Mouse (Mus musculus) forebrain, postnatal 0 days (tissue): ENCODE results near the gene Tfap2a. TPM values are rescaled to one million over a fixed set of nuclear protein-coding genes. Genes with fewer than 3 reads are reported as not detected.
A peak's percentile ranks its signal among the peaks of the same experiment; 100 is the strongest.

ENCODE experiments used
- ATAC-seq: fragments of 200-750 bp; cut with Nextera tagmentation; 2 replicates; pipeline ENCODE4 v1.8.0; 2017; ENCODE audit warnings: mild to moderate bottlenecking, moderate library complexity
- DNase-seq: peaks from one replicate; pipeline ENCODE4 v3.0.0-alpha.2; 2015
- H3K27ac ChIP-seq: fragments of 300-500 bp; sonication (generic); 2 replicates; pipeline ENCODE4 v1.5.1; 2014; ENCODE audit warnings: low read depth, mild to moderate bottlenecking, antibody characterized with exemption, low read length, moderate library complexity, mixed read lengths
- H3K27me3 ChIP-seq: fragments of 300-500 bp; sonication (generic); 2 replicates; pipeline ENCODE4 v1.6.1; 2014; ENCODE audit warnings: mild to moderate bottlenecking, low read length, mixed read lengths; ENCODE audit not compliant: insufficient read depth
- H3K36me3 ChIP-seq: fragments of 300-500 bp; sonication (generic); 2 replicates; pipeline ENCODE4 v1.6.1; 2014; ENCODE audit warnings: mild to moderate bottlenecking, moderate library complexity; ENCODE audit not compliant: insufficient read depth
- H3K4me1 ChIP-seq: fragments of 300-500 bp; sonication (generic); 2 replicates; pipeline ENCODE4 v1.6.1; 2014; ENCODE audit warnings: antibody characterized with exemption; ENCODE audit not compliant: insufficient read depth
- H3K4me2 ChIP-seq: fragments of 300-500 bp; sonication (generic); 2 replicates; pipeline ENCODE4 v1.6.1; 2014; ENCODE audit warnings: low read depth, mild to moderate bottlenecking, moderate library complexity
- H3K4me3 ChIP-seq: fragments of 300-500 bp; sonication (generic); 2 replicates; pipeline ENCODE4 v1.5.1; 2014; ENCODE audit warnings: low read depth, low read length, mixed read lengths
- H3K9ac ChIP-seq: fragments of 300-500 bp; sonication (generic); 2 replicates; pipeline ENCODE4 v1.6.1; 2014; ENCODE audit warnings: mild to moderate bottlenecking
- H3K9me3 ChIP-seq: fragments of 300-500 bp; sonication (generic); 2 replicates; pipeline ENCODE4 v1.6.1; 2016; ENCODE audit warnings: low read length
- CTCF ChIP-seq: sonication (generic); IDR thresholded peaks from 2 replicates; pipeline ENCODE4 v1.5.1; 2016; ENCODE audit warnings: antibody characterized with exemption, control low read depth, low read depth
- WGBS: fragments of 180-500 bp; shearing (Covaris S2); extraction: QIAGEN DNeasy Blood & Tissue Kit; methylation state at CpG from one replicate; pipeline ENCODE4 v1.1.7; 2014; 5-methylcytosine and 5-hydroxymethylcytosine counted together
- polyA plus RNA-seq: library from polyadenylated mRNA; unstranded; fragments of >200 nt; fragmentation: Nextera tagmentation; extraction: Ambion mirVana; gene quantifications from 2 replicates; pipeline ENCODE4 v1.2.1, GENCODE M21; 2015
- total RNA-seq: library from RNA; depleted of rRNA; stranded (reverse); fragments of >200 nt; gene quantifications from 2 replicates; pipeline ENCODE4 v1.2.3, GENCODE M21; 2014

The Tfap2a gene
- total and polyA plus RNA-seq, 2 experiments from 2014 or later: 0.18 TPM; not detected in 1

DNA sequence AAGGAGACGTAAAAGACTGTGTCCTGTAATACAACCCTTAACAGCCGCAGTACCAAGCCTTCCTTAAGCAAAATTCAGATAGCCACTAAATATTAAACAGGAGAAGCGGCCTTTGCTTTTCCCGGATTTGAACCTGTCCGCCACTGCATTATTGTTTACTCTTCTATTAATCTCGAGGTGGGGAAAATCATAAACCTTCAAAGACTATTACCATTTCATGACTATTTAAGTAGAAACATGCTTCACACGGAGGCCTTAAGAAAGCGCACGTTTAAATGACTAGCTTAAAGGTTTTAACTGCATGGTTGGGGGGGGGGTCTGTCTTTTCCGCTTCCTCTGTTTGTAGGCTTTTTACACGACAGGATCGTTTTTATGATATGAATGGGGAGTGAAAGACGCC is 9.1 kb downstream of the Tfap2a start:
- Histone ChIP-seq H3K36me3 (no peaks in the 10 kb centered on the region), H3K4me1 (peaks cover 3% of the 10 kb centered on the region; the same call in 1 of the 2 replicates), H3K9me3 (no peaks in the 10 kb centered on the region), H3K4me2 (no peak overlapping the region), H3K9ac (no peak overlapping the region), H3K4me3 (no peak overlapping the region), H3K27ac (no peak overlapping the region), H3K27me3 (peaks cover 56% of the 10 kb centered on the region)
- no peak for TF ChIP-seq CTCF
- DNase-seq: peak; percentile 66
- 1% methylated on average over 13 of the region's 13 CpGs for WGBS
- ATAC-seq: no peak

DNA sequence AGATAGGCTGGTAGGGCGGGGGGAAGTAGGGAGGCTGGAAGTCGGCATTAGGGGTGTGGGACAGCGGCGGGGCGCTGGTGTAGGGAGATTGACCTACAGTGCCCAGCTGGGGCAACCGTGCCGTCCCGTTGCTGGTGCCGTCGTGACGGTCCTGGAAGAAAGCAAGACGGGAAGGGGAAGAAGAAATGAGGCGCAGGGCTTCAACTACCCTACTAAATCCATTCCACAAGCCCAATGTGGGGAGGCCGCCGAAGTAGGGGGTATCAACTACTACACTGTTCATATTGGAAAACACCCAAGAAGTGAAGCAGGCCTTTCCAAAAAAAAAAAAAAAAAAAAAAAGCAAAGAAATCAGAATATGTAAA is 9.6 kb downstream of the Tfap2a start:
- ATAC-seq: no peak
- Histone ChIP-seq H3K36me3 (no peaks in the 10 kb centered on the region), H3K4me3 (no peak overlapping the region), H3K27me3 (peaks cover 58% of the 10 kb centered on the region), H3K27ac (no peak overlapping the region), H3K4me1 (peaks cover 3% of the 10 kb centered on the region; the same call in 1 of the 2 replicates), H3K9me3 (no peaks in the 10 kb centered on the region), H3K4me2 (no peak overlapping the region), H3K9ac (no peak overlapping the region)
- TF ChIP-seq CTCF: no peak
- WGBS: 3% methylated on average over 15 of the region's 15 CpGs
- DNase-seq: no peak

DNA sequence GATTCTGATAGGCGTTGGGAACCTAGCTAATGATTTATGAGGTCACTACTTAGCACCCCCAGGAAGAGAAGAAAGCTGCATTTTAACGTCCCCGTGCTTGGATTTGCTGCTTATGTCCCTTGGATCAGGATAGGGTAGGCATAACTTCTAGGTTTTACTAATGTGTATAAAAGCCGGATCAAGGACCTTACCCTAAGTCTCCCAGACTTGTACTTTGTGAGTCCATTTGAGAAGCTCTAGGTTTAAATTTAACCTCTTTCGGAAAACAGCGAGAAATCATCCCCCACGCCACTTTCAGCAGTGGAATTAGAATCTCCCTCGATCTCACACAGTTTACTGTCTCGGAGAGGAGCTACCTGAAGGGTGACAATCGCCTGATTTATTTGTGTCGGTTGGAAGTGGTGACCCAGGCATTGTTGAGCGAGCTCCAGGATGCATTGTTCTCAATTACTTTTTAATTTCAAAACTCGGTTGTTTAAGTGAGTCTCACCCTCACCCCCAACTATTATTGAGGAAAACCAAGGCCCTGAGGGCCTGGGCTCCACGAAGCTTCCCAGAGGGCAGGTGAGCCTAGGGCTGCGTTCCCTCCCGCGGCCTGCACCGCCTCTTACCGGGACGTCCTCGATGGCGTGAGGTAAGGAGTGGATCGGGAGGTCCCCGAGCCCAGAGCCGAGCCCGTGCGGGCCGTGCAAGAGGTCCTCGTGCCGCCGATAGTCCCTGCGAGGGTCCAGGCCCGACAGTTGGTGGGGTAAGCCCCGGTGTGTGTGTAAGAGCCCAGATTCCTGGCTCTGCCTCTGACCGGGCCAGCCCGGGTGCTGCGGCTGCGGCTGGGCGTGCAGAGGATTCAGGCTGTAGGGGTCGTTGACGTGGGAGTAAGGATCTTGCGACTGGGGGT is 10.2 kb downstream of the Tfap2a start:
- Histone ChIP-seq H3K36me3 (no peaks in the 10 kb centered on the region), H3K4me2 (0 out of 2 replicates have a peak overlapping the region, but pooled peaks have one; percentile 1), H3K9ac (no peak overlapping the region), H3K9me3 (no peaks in the 10 kb centered on the region), H3K4me1 (peaks cover 3% of the 10 kb centered on the region; the same call in 1 of the 2 replicates), H3K27ac (no peak overlapping the region), H3K27me3 (peaks cover 59% of the 10 kb centered on the region), H3K4me3 (no peak overlapping the region)
- ATAC-seq (no peak), DNase-seq (peak; percentile 50)
- WGBS: 2% methylated on average over 42 of the region's 42 CpGs
- TF ChIP-seq CTCF: no peak

DNA sequence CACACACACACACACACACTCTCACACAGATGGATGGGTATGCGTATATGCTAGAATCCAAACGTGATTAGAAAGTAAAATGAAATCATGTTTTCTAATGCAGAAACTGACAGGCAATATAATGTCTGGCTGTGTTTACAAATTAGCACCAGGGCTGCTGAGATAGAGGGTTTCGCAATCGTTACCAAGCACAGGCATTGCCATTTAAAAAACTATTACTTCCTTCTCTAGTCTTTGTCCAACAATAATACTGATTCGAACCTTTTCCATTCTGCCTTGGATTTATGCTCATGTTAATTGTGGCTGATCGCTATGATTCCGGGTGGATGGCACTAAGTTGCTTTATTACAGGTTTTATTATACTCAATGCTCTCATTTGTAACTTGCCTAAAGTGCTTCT is 12.3 kb downstream of the Tfap2a start:
- DNase-seq (no peak), ATAC-seq (no peak)
- Histone ChIP-seq H3K36me3 (no peaks in the 10 kb centered on the region), H3K4me3 (no peak overlapping the region), H3K9me3 (no peaks in the 10 kb centered on the region), H3K4me1 (peaks cover 7% of the 10 kb centered on the region; the same call in 1 of the 2 replicates), H3K9ac (no peak overlapping the region), H3K4me2 (no peak overlapping the region), H3K27ac (no peak overlapping the region), H3K27me3 (peaks cover 64% of the 10 kb centered on the region)
- 9% methylated on average over 7 of the region's 7 CpGs for WGBS
- TF ChIP-seq CTCF: no peak

DNA sequence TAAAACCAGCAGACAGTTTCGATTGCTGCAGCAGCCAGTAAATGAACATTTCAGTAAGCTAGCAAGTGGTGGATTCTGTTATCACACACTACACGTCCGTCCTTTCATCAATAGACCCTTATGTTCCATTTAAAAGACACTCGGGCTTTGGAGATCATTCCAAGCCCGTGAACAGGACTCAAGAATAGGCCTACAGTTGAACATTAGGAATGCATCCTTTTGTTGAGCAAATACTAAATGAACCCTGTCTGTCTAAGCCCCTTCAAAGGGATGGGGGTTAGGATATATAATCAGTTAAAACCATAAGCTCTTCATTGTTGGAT is 14.6 kb downstream of the Tfap2a start:
- Histone ChIP-seq H3K4me3 (no peak overlapping the region), H3K27me3 (peaks cover 83% of the 10 kb centered on the region), H3K9ac (no peak overlapping the region), H3K27ac (no peak overlapping the region), H3K4me2 (peak overlapping the region; percentile 80), H3K36me3 (no peaks in the 10 kb centered on the region), H3K9me3 (no peaks in the 10 kb centered on the region), H3K4me1 (0 out of 2 replicates have a peak, but pooled peaks cover 4% of the 10 kb centered on the region)
- no peak for TF ChIP-seq CTCF
- 7% methylated on average over 5 of the region's 5 CpGs for WGBS
- DNase-seq: peak; percentile 67
- no peak for ATAC-seq

- WGBS: under 1% methylated on average over 70 of the region's 70 CpGs
- peak; percentile 97 for DNase-seq
- Histone ChIP-seq H3K4me2 (peak overlapping the region; percentile 80), H3K9ac (peak overlapping the region; percentile 49), H3K4me3 (peak overlapping the region; percentile 57), H3K36me3 (no peaks in the 10 kb centered on the region), H3K4me1 (0 out of 2 replicates have a peak, but pooled peaks cover 4% of the 10 kb centered on the region), H3K27me3 (peaks cover 83% of the 10 kb centered on the region), H3K9me3 (no peaks in the 10 kb centered on the region), H3K27ac (no peak overlapping the region)
- peak; percentile 74 for TF ChIP-seq CTCF
- ATAC-seq: peak; percentile 97
These were observed 15.2 kb downstream of the Tfap2a start for GRCm38 (mm10) chr13:40722741-40723597.

GRCm38 (mm10) chr13:40719741-40720082 is 18.5 kb downstream of the Tfap2a start:
- Histone ChIP-seq H3K9ac (no peak overlapping the region), H3K4me3 (no peak overlapping the region), H3K4me1 (0 out of 2 replicates have a peak, but pooled peaks cover 4% of the 10 kb centered on the region), H3K27me3 (peaks cover 91% of the 10 kb centered on the region), H3K27ac (no peak overlapping the region), H3K4me2 (no peak overlapping the region), H3K36me3 (no peaks in the 10 kb centered on the region), H3K9me3 (no peaks in the 10 kb centered on the region)
- WGBS: 20% methylated on average over 9 of the region's 9 CpGs
- ATAC-seq: no peak
- no peak for DNase-seq
- TF ChIP-seq CTCF: no peak
